Mouse (Mus musculus): ENCODE measurements around the gene Zfp384.

Zfp384 gene

DNA sequence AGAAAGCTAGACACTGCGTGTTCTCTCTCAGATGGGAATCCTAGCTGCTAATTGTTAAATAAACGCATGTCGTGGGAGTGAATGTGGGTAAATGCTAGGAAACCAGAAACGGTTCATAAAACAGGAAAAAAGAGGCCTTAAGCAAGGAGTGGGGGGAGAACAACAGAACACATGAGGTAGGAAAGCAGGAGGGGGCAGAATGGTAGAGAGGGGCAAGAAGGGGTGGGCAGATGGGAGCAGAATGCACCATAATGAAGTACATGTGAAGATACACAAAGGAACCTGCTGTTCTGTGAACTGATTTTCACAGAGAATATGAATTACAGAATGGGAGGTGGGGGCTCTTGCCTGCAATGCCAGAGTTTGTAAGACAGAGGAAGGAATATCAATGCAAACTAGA is 16.7 kb upstream of the Zfp384 start:
- no peaks in the 10 kb centered on the region for H3K36me3 ChIP-seq (ENCODE audit: insufficient read depth, low read length)
- peaks cover 16% of the 10 kb centered on the region for H3K9me3 ChIP-seq (ENCODE audit: low read length)
- no peak for TF ChIP-seq NANOG (IDR thresholded peaks at IDR 0.05; ENCODE audit: borderline replicate concordance, low read length)
- no peak for TF ChIP-seq CTCF (conservative IDR thresholded peaks at IDR 0.05; ENCODE audit: low read length)
- TF ChIP-seq POU5F1 (IDR thresholded peaks at IDR 0.05; ENCODE audit: borderline replicate concordance, low read length) = no peak
- peaks cover 38% of the 10 kb centered on the region for H3K27me3 ChIP-seq (ENCODE audit: insufficient read depth, low read length)
- H3K4me3 ChIP-seq (replicated peaks; ENCODE audit: low read length) = no peak overlapping the region
- H3K4me1 ChIP-seq (replicated peaks; ENCODE audit: low read depth, low read length) = peaks cover 42% of the 10 kb centered on the region

DNA sequence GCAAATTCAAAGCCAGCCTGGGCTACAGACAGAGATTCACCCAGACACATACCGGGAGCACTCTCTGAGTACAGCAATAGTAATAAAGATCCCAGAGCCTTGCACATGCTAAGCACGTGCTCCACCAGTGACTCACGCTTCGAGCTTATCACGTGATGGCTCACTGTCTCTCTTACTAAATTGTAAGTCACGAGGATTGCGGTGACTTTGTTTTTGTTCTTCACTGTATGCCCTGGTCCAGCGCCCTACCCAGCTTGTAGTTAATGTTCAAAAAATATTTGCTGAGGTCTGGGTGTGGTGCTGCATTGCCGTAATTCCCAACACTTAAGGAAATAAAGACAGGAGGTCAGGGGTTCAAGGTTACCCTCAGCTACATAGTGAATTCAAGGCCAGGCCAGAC is 15.6 kb upstream of the Zfp384 start:
- Histone ChIP-seq H3K9me3 (ENCODE audit: low read length) (peaks cover 16% of the 10 kb centered on the region), H3K4me1 (replicated peaks; ENCODE audit: low read depth, low read length) (peaks cover 54% of the 10 kb centered on the region), H3K27me3 (ENCODE audit: insufficient read depth, low read length) (peaks cover 49% of the 10 kb centered on the region), H3K36me3 (ENCODE audit: insufficient read depth, low read length) (no peaks in the 10 kb centered on the region), H3K4me3 (replicated peaks; ENCODE audit: low read length) (no peak overlapping the region)
- TF ChIP-seq POU5F1 (IDR thresholded peaks at IDR 0.05; ENCODE audit: borderline replicate concordance, low read length) (no peak), CTCF (conservative IDR thresholded peaks at IDR 0.05; ENCODE audit: low read length) (no peak)

DNA sequence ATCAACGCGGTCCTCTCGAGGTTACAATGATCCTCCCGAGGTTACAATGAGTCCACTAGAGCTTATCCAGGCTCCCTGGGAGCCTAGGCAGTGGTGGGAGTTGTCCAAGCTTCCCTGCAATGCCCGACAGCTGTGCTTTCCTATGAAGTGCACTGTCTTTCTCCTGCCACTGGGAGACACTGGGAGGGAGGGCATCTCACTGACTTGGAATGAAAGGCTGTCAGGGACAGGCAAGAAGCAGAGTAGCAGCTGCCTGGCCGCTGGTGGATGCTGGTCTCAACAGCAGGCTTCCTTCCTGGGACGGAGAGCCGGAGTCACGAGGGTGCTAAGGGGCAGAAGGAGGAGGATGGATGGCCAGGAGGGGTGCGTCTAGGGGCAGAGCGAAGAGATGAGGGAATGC is 15.1 kb upstream of the Zfp384 start:
- Histone ChIP-seq H3K9me3 (ENCODE audit: low read length) (peaks cover 16% of the 10 kb centered on the region), H3K36me3 (ENCODE audit: insufficient read depth, low read length) (no peaks in the 10 kb centered on the region), H3K27me3 (ENCODE audit: insufficient read depth, low read length) (peaks cover 55% of the 10 kb centered on the region), H3K4me1 (replicated peaks; ENCODE audit: low read depth, low read length) (peaks cover 59% of the 10 kb centered on the region), H3K4me3 (replicated peaks; ENCODE audit: low read length) (no peak overlapping the region)
- no peak; the same call in 1 of the 2 replicates for TF ChIP-seq CTCF (conservative IDR thresholded peaks at IDR 0.05; ENCODE audit: low read length)
- TF ChIP-seq POU5F1 (IDR thresholded peaks at IDR 0.05; ENCODE audit: borderline replicate concordance, low read length) = no peak
- TF ChIP-seq NANOG (IDR thresholded peaks at IDR 0.05; ENCODE audit: borderline replicate concordance, low read length) = no peak

DNA sequence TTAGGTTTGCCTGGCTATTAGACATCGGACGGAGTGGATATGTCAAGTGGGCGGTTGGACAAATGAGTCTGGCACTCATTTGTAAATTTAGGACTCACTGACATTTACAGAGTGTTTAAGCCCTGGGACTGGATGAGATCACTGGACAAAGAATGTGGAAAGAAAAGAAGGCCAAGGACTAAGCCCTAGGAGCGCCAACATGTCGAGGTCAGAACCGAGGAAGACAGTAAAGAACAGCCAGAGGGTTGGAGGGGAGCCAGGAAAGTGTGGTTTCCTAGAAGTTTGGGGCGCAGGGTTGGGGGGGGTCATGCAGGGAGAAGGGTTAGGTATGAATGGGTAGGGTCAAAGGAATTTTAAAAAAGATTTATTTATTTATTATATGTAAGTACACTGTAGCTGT is 13.7 kb upstream of the Zfp384 start:
- H3K4me3 ChIP-seq (replicated peaks; ENCODE audit: low read length) = no peak overlapping the region
- peaks cover 72% of the 10 kb centered on the region for H3K4me1 ChIP-seq (replicated peaks; ENCODE audit: low read depth, low read length)
- H3K36me3 ChIP-seq (ENCODE audit: insufficient read depth, low read length) = no peaks in the 10 kb centered on the region
- TF ChIP-seq POU5F1 (IDR thresholded peaks at IDR 0.05; ENCODE audit: borderline replicate concordance, low read length) = no peak
- TF ChIP-seq CTCF (conservative IDR thresholded peaks at IDR 0.05; ENCODE audit: low read length) = no peak
- no peak for TF ChIP-seq NANOG (IDR thresholded peaks at IDR 0.05; ENCODE audit: borderline replicate concordance, low read length)
- H3K27me3 ChIP-seq (ENCODE audit: insufficient read depth, low read length) = peaks cover 60% of the 10 kb centered on the region
- H3K9me3 ChIP-seq (ENCODE audit: low read length) = peaks cover 8% of the 10 kb centered on the region

DNA sequence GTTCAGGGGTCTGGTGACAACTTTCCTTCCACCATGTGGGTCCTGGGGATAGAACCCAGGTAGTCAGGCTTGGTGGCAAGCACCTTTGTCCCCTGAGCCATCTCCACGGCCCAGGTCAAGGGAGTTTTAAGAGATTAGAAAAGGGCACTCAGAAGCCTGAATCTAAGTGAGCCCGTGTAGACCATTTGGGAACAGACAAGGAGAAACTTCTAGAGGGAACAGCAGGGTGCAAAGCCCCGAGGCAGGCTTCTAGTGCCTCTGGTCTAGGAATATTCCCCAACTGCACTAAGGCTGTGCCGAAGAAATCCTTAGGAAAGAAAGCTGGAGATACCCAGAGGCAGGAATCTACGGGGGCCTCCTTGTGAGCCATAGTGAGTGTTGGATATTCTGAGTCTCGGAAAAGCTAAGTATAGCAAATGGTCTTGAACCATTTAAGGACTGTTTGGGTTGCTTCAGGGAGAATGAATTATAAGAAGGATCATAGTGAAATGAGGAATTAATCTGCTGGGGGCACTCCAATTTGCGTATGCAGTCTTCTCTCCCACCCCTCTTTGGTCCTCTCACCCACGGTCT is 13.0 kb upstream of the Zfp384 start:
- Histone ChIP-seq H3K36me3 (ENCODE audit: insufficient read depth, low read length) (peaks cover 6% of the 10 kb centered on the region; the same call in 1 of the 2 replicates), H3K4me1 (replicated peaks; ENCODE audit: low read depth, low read length) (peaks cover 79% of the 10 kb centered on the region), H3K4me3 (replicated peaks; ENCODE audit: low read length) (peak overlapping the region; percentile 84; the same call in 1 of the 2 replicates), H3K9me3 (ENCODE audit: low read length) (0 out of 2 replicates have a peak, but pooled peaks cover 2% of the 10 kb centered on the region), H3K27me3 (ENCODE audit: insufficient read depth, low read length) (peaks cover 60% of the 10 kb centered on the region)
- TF ChIP-seq CTCF (conservative IDR thresholded peaks at IDR 0.05; ENCODE audit: low read length) = no peak
- TF ChIP-seq NANOG (IDR thresholded peaks at IDR 0.05; ENCODE audit: borderline replicate concordance, low read length) = no peak
- no peak for TF ChIP-seq POU5F1 (IDR thresholded peaks at IDR 0.05; ENCODE audit: borderline replicate concordance, low read length)

DNA sequence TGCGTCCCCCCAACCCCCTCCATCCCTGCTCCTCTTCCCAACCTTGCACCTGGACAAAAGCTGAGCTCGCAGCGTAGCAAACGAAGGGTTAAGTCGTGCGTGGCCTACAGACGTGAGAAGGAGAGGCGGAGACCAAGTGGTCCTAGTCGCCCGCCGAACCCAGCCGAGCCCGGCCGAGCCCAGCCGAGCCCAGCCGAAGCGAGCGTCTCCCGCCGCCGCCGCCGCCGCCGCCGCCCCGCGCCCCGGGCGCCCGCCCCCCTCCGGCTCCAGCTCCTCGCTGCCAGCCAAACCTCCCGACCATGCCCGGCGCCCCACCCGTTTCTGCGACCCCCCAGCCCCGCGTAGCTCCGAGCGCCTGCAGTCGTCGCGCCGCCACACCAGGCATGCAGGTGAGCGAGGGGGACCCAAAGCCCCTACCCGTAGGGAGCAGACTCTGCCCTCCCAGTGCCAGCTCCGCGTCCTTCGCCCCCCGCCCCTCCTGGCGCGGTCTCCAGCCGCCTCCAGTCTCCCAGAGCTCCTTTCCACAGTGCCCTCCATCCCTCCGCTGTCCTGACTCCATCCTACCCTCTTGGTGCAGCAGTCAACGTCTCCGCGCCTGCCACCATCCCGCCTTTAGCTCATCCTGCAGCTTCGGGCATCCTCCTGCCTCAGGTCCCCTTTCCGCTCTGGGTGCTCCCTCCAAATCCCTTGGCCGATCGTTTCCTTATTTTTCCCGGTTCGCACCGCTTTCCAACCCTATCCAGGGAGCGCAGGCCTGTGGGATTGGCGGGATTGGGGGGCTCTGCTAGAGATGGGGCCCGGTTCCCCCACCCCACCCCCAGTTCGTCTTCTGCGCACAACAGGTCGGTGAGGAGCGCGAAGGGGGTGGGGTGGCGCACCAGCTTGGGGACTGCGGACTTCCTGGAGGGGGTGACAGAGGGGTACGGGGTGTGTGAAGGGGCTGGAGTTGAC is 12.1 kb upstream of the Zfp384 start, which contains the start of gene Pianp:
TSS of gene Pianp (plus strand) at position 144 of the 951 bp plus-strand sequence.
- Histone ChIP-seq H3K4me3 (replicated peaks; ENCODE audit: low read length) (peak within 1 kb of the TSS; percentile 84), H3K36me3 (ENCODE audit: insufficient read depth, low read length) (peaks cover 15% of the 10 kb centered on the region), H3K4me1 (replicated peaks; ENCODE audit: low read depth, low read length) (peaks cover 87% of the 10 kb centered on the region), H3K9me3 (ENCODE audit: low read length) (no peaks in the 10 kb centered on the region), H3K27me3 (ENCODE audit: insufficient read depth, low read length) (peaks cover 63% of the 10 kb centered on the region)
- TF ChIP-seq NANOG (IDR thresholded peaks at IDR 0.05; ENCODE audit: borderline replicate concordance, low read length) (no peak), CTCF (conservative IDR thresholded peaks at IDR 0.05; ENCODE audit: low read length) (no peak), POU5F1 (IDR thresholded peaks at IDR 0.05; ENCODE audit: borderline replicate concordance, low read length) (no peak)

DNA sequence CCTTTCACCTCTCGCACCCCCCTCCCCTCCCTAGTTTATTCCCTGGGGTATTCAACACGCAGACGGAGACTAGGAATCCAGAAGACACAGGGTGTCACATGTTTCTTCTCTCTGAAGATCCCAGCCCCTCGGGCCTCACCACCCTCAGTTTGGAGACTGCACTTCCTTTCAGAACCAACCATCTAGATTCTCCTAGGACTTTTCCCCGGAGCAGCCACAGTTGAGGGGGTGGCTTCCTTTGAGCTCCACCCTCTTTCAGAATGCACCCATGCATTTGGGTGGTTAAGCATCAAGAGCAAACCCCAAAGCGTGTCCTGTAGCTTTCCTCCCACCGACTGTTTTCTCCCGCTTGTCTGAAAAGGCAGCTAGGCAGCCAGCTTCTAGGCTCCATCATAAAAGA is 10.9 kb upstream of the Zfp384 start:
- peaks cover 82% of the 10 kb centered on the region for H3K4me1 ChIP-seq (replicated peaks; ENCODE audit: low read depth, low read length)
- H3K9me3 ChIP-seq (ENCODE audit: low read length) = no peaks in the 10 kb centered on the region
- H3K36me3 ChIP-seq (ENCODE audit: insufficient read depth, low read length) = peaks cover 27% of the 10 kb centered on the region
- H3K4me3 ChIP-seq (replicated peaks; ENCODE audit: low read length) = peak overlapping the region; percentile 84
- TF ChIP-seq NANOG (IDR thresholded peaks at IDR 0.05; ENCODE audit: borderline replicate concordance, low read length) (no peak), CTCF (conservative IDR thresholded peaks at IDR 0.05; ENCODE audit: low read length) (no peak), POU5F1 (IDR thresholded peaks at IDR 0.05; ENCODE audit: borderline replicate concordance, low read length) (no peak)
- peaks cover 65% of the 10 kb centered on the region for H3K27me3 ChIP-seq (ENCODE audit: insufficient read depth, low read length)

DNA sequence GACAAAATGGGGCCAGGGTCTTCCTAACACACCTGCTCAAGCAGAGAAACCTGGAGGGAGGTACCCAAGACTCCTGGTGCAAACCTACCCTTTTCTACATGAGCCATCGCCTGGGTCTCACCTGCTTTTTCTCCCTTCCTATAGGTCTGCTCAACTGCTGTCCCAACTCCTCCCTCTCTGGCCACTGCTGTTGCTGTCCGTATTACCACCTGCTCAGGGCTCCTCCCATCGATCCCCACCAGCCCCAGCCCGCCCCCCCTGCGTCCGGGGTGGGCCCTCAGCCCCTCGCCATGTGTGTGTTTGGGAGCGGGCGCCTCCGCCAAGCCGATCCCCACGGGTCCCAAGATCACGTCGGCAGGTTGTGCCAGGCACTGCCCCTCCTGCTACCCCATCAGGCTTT is 9.9 kb upstream of the Zfp384 start:
- H3K27me3 ChIP-seq (ENCODE audit: insufficient read depth, low read length) = peaks cover 64% of the 10 kb centered on the region
- TF ChIP-seq CTCF (conservative IDR thresholded peaks at IDR 0.05; ENCODE audit: low read length) = no peak
- H3K9me3 ChIP-seq (ENCODE audit: low read length) = no peaks in the 10 kb centered on the region
- H3K36me3 ChIP-seq (ENCODE audit: insufficient read depth, low read length) = peaks cover 28% of the 10 kb centered on the region
- peak overlapping the region; percentile 84 for H3K4me3 ChIP-seq (replicated peaks; ENCODE audit: low read length)
- H3K4me1 ChIP-seq (replicated peaks; ENCODE audit: low read depth, low read length) = peaks cover 82% of the 10 kb centered on the region

All from E14TG2a.4 (cell line).